Mouse (Mus musculus): ENCODE measurements at regions not wholly inside any gene's neighbourhood (a gene's known extent, or its start where the extent isn't known, plus 50 kb on each side); places are given as distances from the start of the nearest gene placed in this dataset. TPM values are rescaled to one million over a fixed set of nuclear protein-coding genes. Genes with fewer than 3 reads are reported as not detected.

- no peak for TF ChIP-seq CTCF (IDR thresholded peaks at IDR 0.05)
- H3K4me1 ChIP-seq (ENCODE audit: insufficient read depth, low read length) = no peaks in the 10 kb centered on the region
- no peak overlapping the region for H3K4me3 ChIP-seq (ENCODE audit: low read depth, low read length)
- 73% methylated on average over 3 of the region's 3 CpGs for WGBS
- no peak overlapping the region for H3K4me2 ChIP-seq (ENCODE audit: low read depth, low read length, poor library complexity, severe bottlenecking)
- H3K27me3 ChIP-seq (ENCODE audit: insufficient read depth, low read length) = no peaks in the 10 kb centered on the region
- H3K36me3 ChIP-seq (ENCODE audit: insufficient read depth, low read length) = no peaks in the 10 kb centered on the region
- no peak for ATAC-seq (ENCODE audit: low FRiP score)
- H3K27ac ChIP-seq (ENCODE audit: low read depth, low read length) = no peak overlapping the region
- DNase-seq (ENCODE audit: low spot score) = no peak
- H3K9ac ChIP-seq (replicated peaks; ENCODE audit: low read length, poor library complexity, severe bottlenecking) = no peak overlapping the region
- no peaks in the 10 kb centered on the region for H3K9me3 ChIP-seq (ENCODE audit: low read length)
Observed at GRCm38 (mm10) chr10:24981763-24982162, 54.5 kb upstream of the Arg1 start.

Small RNA genes in the stretch of these regions (microRNA-seq; reads per million reads assigned to microRNA genes)
- gene Gm22566 (ENCODE audit: borderline number of aligned reads) = not detected

Data from midbrain, postnatal 0 days (tissue).